9 mouse cellular contexts compared by ENCODE assay signal in genomic region chr8:70565561-70565960, GRCm38 (mm10). TPM values are rescaled to one million over a fixed set of nuclear protein-coding genes. Genes with fewer than 3 reads are reported as not detected.
DNase-seq lines count a peak whose midpoint lies in the region; ATAC-seq and TF ChIP-seq lines count a peak whose summit lies in the region.
"Had no signal": no experiment of that assay in that cellular context is flagged by ENCODE, and none has a peak within 500 bp of the region (broad histone marks: within the 10 kb centered on the region; RNA-seq: fewer than 3 reads in every experiment).

No protein-coding gene starts in this region.

- intact Hi-C loops in left cerebral cortex, adult 2 months (cut with DNase I) = no loop called here

- H3K4me2 ChIP-seq in embryonic facial prominence, embryonic 15.5 days (replicated peaks) = no peak overlapping the region
- H3K4me2 ChIP-seq: neural tube, embryonic 15.5 days had no signal

- H3K27me3 ChIP-seq in liver, adult 2 months (ENCODE audit: control insufficient read depth, insufficient read depth, low read length) = no peaks in the 10 kb centered on the region
- H3K27me3 ChIP-seq in embryonic facial prominence, embryonic 15.5 days = no peaks in the 10 kb centered on the region
- H3K27me3 ChIP-seq: neural tube, embryonic 15.5 days had no signal

- H3K4me1 ChIP-seq in liver, adult 2 months (ENCODE audit: control insufficient read depth, insufficient read depth, low read length) = peaks cover 61% of the 10 kb centered on the region
- H3K4me1 ChIP-seq in embryonic facial prominence, embryonic 15.5 days = peaks cover 28% of the 10 kb centered on the region; the same call in 1 of the 2 replicates

- H3K27ac ChIP-seq in liver, adult 2 months (replicated peaks; ENCODE audit: insufficient read depth, low read depth, low read length) = peak overlapping the region; percentile 72; the same call in 1 of the 2 replicates
- H3K27ac ChIP-seq in embryonic facial prominence, embryonic 15.5 days (replicated peaks) = 0 out of 2 replicates have a peak overlapping the region, but pooled peaks have one; percentile 5
- no peak overlapping the region for H3K27ac ChIP-seq in left cerebral cortex, adult 2 months
- H3K27ac ChIP-seq: neural tube, embryonic 15.5 days had no signal

- no peaks in the 10 kb centered on the region for H3K36me3 ChIP-seq in liver, adult 2 months (ENCODE audit: control insufficient read depth, insufficient read depth, low read length)
- no peaks in the 10 kb centered on the region for H3K36me3 ChIP-seq in embryonic facial prominence, embryonic 15.5 days
- H3K36me3 ChIP-seq: neural tube, embryonic 15.5 days had no signal

- 20% methylated on average over 3 of the region's 3 CpGs for WGBS in liver, adult 2 months
- WGBS in embryonic facial prominence, embryonic 15.5 days = 26% methylated on average over 3 of the region's 3 CpGs

- no peaks in the 10 kb centered on the region for H3K9me3 ChIP-seq in embryonic facial prominence, embryonic 15.5 days (replicated peaks)
- H3K9me3 ChIP-seq: neural tube, embryonic 15.5 days had no signal

- no peak overlapping the region for H3K4me3 ChIP-seq in liver, adult 2 months (ENCODE audit: insufficient read depth, low read depth, low read length)
- no peak overlapping the region for H3K4me3 ChIP-seq in embryonic facial prominence, embryonic 15.5 days (replicated peaks)
- H3K4me3 ChIP-seq in left cerebral cortex, adult 2 months = no peak overlapping the region
- H3K4me3 ChIP-seq: neural tube, embryonic 15.5 days had no signal

- no peak for ATAC-seq in embryonic facial prominence, embryonic 15.5 days (ENCODE audit: insufficient number of reproducible peaks, low FRiP score, low TSS enrichment, low read depth)

- H3K9ac ChIP-seq in liver, adult 2 months (ENCODE audit: low read depth, low read length) = 0 out of 2 replicates have a peak overlapping the region, but pooled peaks have one; percentile 0
- H3K9ac ChIP-seq in embryonic facial prominence, embryonic 15.5 days = no peak overlapping the region
- H3K9ac ChIP-seq: neural tube, embryonic 15.5 days had no signal

- TF ChIP-seq CTCF in liver, adult 2 months (IDR thresholded peaks at IDR 0.05; ENCODE audit: low read depth, low read length) = no peak
- no peak for TF ChIP-seq CTCF in left cerebral cortex, adult 2 months (IDR thresholded peaks at IDR 0.05)

- H3K79me2 ChIP-seq in liver, adult 2 months (ENCODE audit: control insufficient read depth, insufficient read depth, low read length) = peaks cover 47% of the 10 kb centered on the region

- no peak for TF ChIP-seq POLR2A in liver, adult 2 months (IDR thresholded peaks at IDR 0.05; ENCODE audit: extremely low read depth, insufficient read depth, low read length)

- peak; percentile 83 for DNase-seq in liver, adult 2 months (ENCODE audit: extremely low read depth, low read depth, low spot score)
- no peak for DNase-seq in liver
- DNase-seq in kidney, adult 8-10 months = peak; percentile 55 to 61
- peak; percentile 83 for DNase-seq in testis, postnatal 10 days (ENCODE audit: low spot score)
- DNase-seq in layer of hippocampus, postnatal 25 days (ENCODE audit: extremely low spot score in 1 of 2, low spot score in 1 of 2) = no peak
- no peak for DNase-seq in frontal cortex, postnatal 14 days (ENCODE audit: low spot score in 2 of 2)
- DNase-seq in left cerebral cortex, adult 2 months (ENCODE audit: extremely low spot score in 1 of 2, low spot score in 2 of 2) = no peak

RNA-seq across cellular contexts. Expression of gene Ell, which starts 26.3 kb away (rescaled TPM):
- 10.0 and 13.6 TPM in 2 replicates for total RNA-seq in liver, adult 2 months (2014; rRNA removed)
- polyA plus RNA-seq in liver, adult 2 months (2012; rRNA removed) = 19.6 and 25.0 TPM in 2 replicates
- polyA plus RNA-seq in embryonic facial prominence, embryonic 15.5 days (2015; fragmentation: Nextera tagmentation; extraction: Ambion mirVana) = 19.6 and 22.7 TPM in 2 replicates
- total RNA-seq in layer of hippocampus, postnatal 25 days (2021) = 10 to 100 TPM; 20.3 to 23.5 TPM
- total RNA-seq in left cerebral cortex, adult 2 months (2021) = 10 to 100 TPM; 18.6 to 20.8 TPM

RNA-seq across cellular contexts. Expression of gene Isyna1, which starts 28.6 kb away (rescaled TPM):
- total RNA-seq in liver, adult 2 months (2014; rRNA removed) = 3.2 and 6.4 TPM in 2 replicates
- polyA plus RNA-seq in liver, adult 2 months (2012; rRNA removed) = 9.4 and 16.6 TPM in 2 replicates
- polyA plus RNA-seq in embryonic facial prominence, embryonic 15.5 days (2015; fragmentation: Nextera tagmentation; extraction: Ambion mirVana) = 139 and 143 TPM in 2 replicates
- 10 to 100 TPM; 41.5 to 47.0 TPM for total RNA-seq in layer of hippocampus, postnatal 25 days (2021)
- 10 to 100 TPM; 52.9 to 55.3 TPM for total RNA-seq in left cerebral cortex, adult 2 months (2021)

RNA-seq across cellular contexts. Expression of gene Kxd1, which starts 37.8 kb away (rescaled TPM):
- 36.7 and 42.6 TPM in 2 replicates for total RNA-seq in liver, adult 2 months (2014; rRNA removed)
- 68.4 and 72.3 TPM in 2 replicates for polyA plus RNA-seq in liver, adult 2 months (2012; rRNA removed)
- polyA plus RNA-seq in embryonic facial prominence, embryonic 15.5 days (2015; fragmentation: Nextera tagmentation; extraction: Ambion mirVana) = 57.7 and 59.1 TPM in 2 replicates
- total RNA-seq in layer of hippocampus, postnatal 25 days (2021) = 10 to 100 TPM; 37.8 to 38.0 TPM
- 10 to 100 TPM; 39.8 to 44.4 TPM for total RNA-seq in left cerebral cortex, adult 2 months (2021)

RNA-seq across cellular contexts. Expression of gene Fkbp8, which starts 38.0 kb away (rescaled TPM):
- 271 and 321 TPM in 2 replicates for total RNA-seq in liver, adult 2 months (2014; rRNA removed)
- 455 and 489 TPM in 2 replicates for polyA plus RNA-seq in liver, adult 2 months (2012; rRNA removed)
- polyA plus RNA-seq in embryonic facial prominence, embryonic 15.5 days (2015; fragmentation: Nextera tagmentation; extraction: Ambion mirVana) = 310 and 324 TPM in 2 replicates
- total RNA-seq in layer of hippocampus, postnatal 25 days (2021) = 100 to 1,000 TPM; 432 to 468 TPM
- total RNA-seq in left cerebral cortex, adult 2 months (2021) = 100 to 1,000 TPM; 392 to 410 TPM

RNA-seq across cellular contexts. Expression of gene Ssbp4, which starts 43.1 kb away (rescaled TPM):
- total RNA-seq in liver, adult 2 months (2014; rRNA removed) = 2.3 and 5.0 TPM in 2 replicates
- 13.5 and 16.4 TPM in 2 replicates for polyA plus RNA-seq in liver, adult 2 months (2012; rRNA removed)
- polyA plus RNA-seq in embryonic facial prominence, embryonic 15.5 days (2015; fragmentation: Nextera tagmentation; extraction: Ambion mirVana) = 127 and 130 TPM in 2 replicates
- 100 to 1,000 TPM; 285 to 304 TPM for total RNA-seq in layer of hippocampus, postnatal 25 days (2021)
- 100 to 1,000 TPM; 221 to 261 TPM for total RNA-seq in left cerebral cortex, adult 2 months (2021)

Comparison
In these comparisons a context has a peak if more than half of its experiments do, and no peak if none do; other contexts are left out.
1. DNase-seq: peak in liver, adult 2 months (single experiment), kidney, adult 8-10 months (2 of 2) and testis, postnatal 10 days (single experiment); none in liver (single experiment), layer of hippocampus, postnatal 25 days (0 of 2), frontal cortex, postnatal 14 days (0 of 2) and left cerebral cortex, adult 2 months (0 of 2).